Mouse (Mus musculus) layer of hippocampus, postnatal 25 days (tissue): Measurements from ENCODE around the gene Eif2b3. TPM values are rescaled to one million over a fixed set of nuclear protein-coding genes. Genes with fewer than 3 reads are reported as not detected.

Source experiments
- DNase-seq, 2 experiments: peaks; one replicate each; pipeline ENCODE4 v3.0.0; 2022; ENCODE audit warnings: mixed read lengths in 2 of 2, low spot score in 1 of 2; ENCODE audit errors: extremely low spot score in 1 of 2
- total RNA-seq, 2 experiments: library from RNA; stranded (reverse); gene quantifications; 2 replicates each; pipeline ENCODE4 v1.2.3; 2021

Eif2b3 gene
- total RNA-seq, 2 experiments from 2014 or later = 20.6 to 21.2 TPM

- DNase-seq = no peak
These were observed 116.8 kb downstream of the Eif2b3 start for GRCm38 (mm10) chr4:117136034-117136433.

Other genes with a start within 250 kb of the Eif2b3 start
- gene Toe1, start 211.8 kb upstream of the Eif2b3 start, total RNA-seq = 10 to 100 TPM; 12.0 to 13.1 TPM
- gene Mutyh, start 211.7 kb upstream of the Eif2b3 start, total RNA-seq = 1 to 10 TPM; 3.1 to 5.4 TPM
- gene Hpdl, start 197.7 kb upstream of the Eif2b3 start, total RNA-seq = 1 to 10 TPM; 4.8 to 5.0 TPM
- gene Zswim5, start 142.0 kb upstream of the Eif2b3 start, total RNA-seq = 10 to 100 TPM; 17.1 to 17.9 TPM
- gene Urod, start 25.0 kb upstream of the Eif2b3 start, total RNA-seq = 10 to 100 TPM; 56.9 to 66.1 TPM
- 10 to 100 TPM; 41.5 to 49.4 TPM for gene Hectd3, start 24.1 kb upstream of the Eif2b3 start, total RNA-seq
- 1 to 10 TPM; 1.4 to 3.0 TPM for gene Ptch2, start 76.7 kb downstream of the Eif2b3 start, total RNA-seq
- 10 to 100 TPM; 10.5 to 12.1 TPM for gene Btbd19, start 106.3 kb downstream of the Eif2b3 start, total RNA-seq
- gene Tctex1d4, start 107.4 kb downstream of the Eif2b3 start, total RNA-seq = under 1 TPM; 0.27 to 0.75 TPM
- gene Plk3, start 114.6 kb downstream of the Eif2b3 start, total RNA-seq = 10 to 100 TPM; 10.9 to 11.9 TPM
- gene Rps8, start 136.8 kb downstream of the Eif2b3 start, total RNA-seq = 100 to 1,000 TPM; 437 to 521 TPM
- under 1 TPM; 0.47 TPM for gene Kif2c, start 163.2 kb downstream of the Eif2b3 start, total RNA-seq
- 1 to 10 TPM; 4.6 to 6.0 TPM for gene Tmem53, start 232.5 kb downstream of the Eif2b3 start, total RNA-seq
- gene Armh1, start 232.7 kb downstream of the Eif2b3 start, total RNA-seq = under 1 TPM; 0.52 to 0.79 TPM